Mouse (Mus musculus) large intestine, adult 2 months (tissue): Measurements from ENCODE around the gene Fam240a. TPM values are rescaled to one million over a fixed set of nuclear protein-coding genes. Genes with fewer than 3 reads are reported as not detected.

ENCODE experiments used
- DNase-seq: peaks from one replicate; pipeline ENCODE4 v3.0.0-alpha.2; 2012; ENCODE audit warnings: low read depth, low spot score
- WGBS: fragments of 180-500 bp; shearing (Covaris S2); methylation state at CpG from one replicate; pipeline ENCODE4 v1.1.7; 2018; 5-methylcytosine and 5-hydroxymethylcytosine counted together
- polyA plus RNA-seq: library from polyadenylated mRNA; depleted of rRNA; stranded (reverse); fragments of >200 nt; gene quantifications from 2 replicates; pipeline ENCODE4 v1.2.3, GENCODE M21; 2012; rRNA removed

Gene Fam240a
- not detected in 2 replicates for polyA plus RNA-seq

- WGBS, result 86% methylated on average over 7 of the region's 7 CpGs
- no peak for DNase-seq
These were observed at the start of gene Fam240a for GRCm38 (mm10) chr9:110916786-110917185. Gene Fam240a (minus strand): TSS chr9:110916861.

GRCm38 (mm10) chr9:110965910-110966231, 49.2 kb upstream of the Fam240a start:
- DNase-seq, result no peak
- 66% methylated on average over 2 of the region's 2 CpGs for WGBS

GRCm38 (mm10) chr9:110965062-110965909, 48.6 kb upstream of the Fam240a start:
- no peak for DNase-seq
- 86% methylated on average over 22 of the region's 22 CpGs for WGBS

GRCm38 (mm10) chr9:110963566-110964115, 47.0 kb upstream of the Fam240a start:
- DNase-seq, result no peak
- WGBS, result 85% methylated on average over 8 of the region's 8 CpGs

GRCm38 (mm10) chr9:110961386-110961785, 44.7 kb upstream of the Fam240a start:
- WGBS, result 96% methylated on average over 8 of the region's 8 CpGs
- DNase-seq, result no peak

- no peak for DNase-seq
- 75% methylated on average over 13 of the region's 13 CpGs for WGBS
These were observed 43.8 kb upstream of the Fam240a start for GRCm38 (mm10) chr9:110960230-110961149.

GRCm38 (mm10) chr9:110959669-110960068, 43.0 kb upstream of the Fam240a start:
- DNase-seq, result no peak
- WGBS, result 69% methylated on average over 5 of the region's 5 CpGs

- DNase-seq, result no peak
- 80% methylated on average over 6 of the region's 6 CpGs for WGBS
These were observed 39.3 kb upstream of the Fam240a start for GRCm38 (mm10) chr9:110955962-110956361.

- no peak for DNase-seq
- WGBS, result 47% methylated on average over 2 of the region's 2 CpGs
These were observed 38.2 kb upstream of the Fam240a start for GRCm38 (mm10) chr9:110954681-110955445.

GRCm38 (mm10) chr9:110953550-110954461, 37.1 kb upstream of the Fam240a start:
- WGBS, result 3% methylated on average over 44 of the region's 44 CpGs
- DNase-seq, result no peak

GRCm38 (mm10) chr9:110952931-110953549, 36.4 kb upstream of the Fam240a start:
- no peak for DNase-seq
- WGBS, result 48% methylated on average over 5 of the region's 5 CpGs

GRCm38 (mm10) chr9:110952398-110952797, 35.7 kb upstream of the Fam240a start:
- DNase-seq, result no peak
- 53% methylated on average over 6 of the region's 6 CpGs for WGBS

- DNase-seq, result no peak
- 91% methylated on average over 13 of the region's 13 CpGs for WGBS
These were observed 35.2 kb upstream of the Fam240a start for GRCm38 (mm10) chr9:110951866-110952265.

- DNase-seq, result no peak
- 63% methylated on average over 11 of the region's 11 CpGs for WGBS
These were observed 34.7 kb upstream of the Fam240a start, which contains the start of gene Lrrc2 for GRCm38 (mm10) chr9:110951397-110951796. Gene Lrrc2 (plus strand): TSS chr9:110951545.

GRCm38 (mm10) chr9:110950109-110950508, 33.4 kb upstream of the Fam240a start:
- DNase-seq, result no peak
- WGBS, result 95% methylated on average over 3 of the region's 3 CpGs

GRCm38 (mm10) chr9:110948813-110949310, 32.2 kb upstream of the Fam240a start:
- no peak for DNase-seq
- 52% methylated on average over 8 of the region's 8 CpGs for WGBS

GRCm38 (mm10) chr9:110947900-110948299, 31.2 kb upstream of the Fam240a start:
- WGBS, result 63% methylated on average over 6 of the region's 6 CpGs
- DNase-seq, result no peak

- 55% methylated on average over 6 of the region's 6 CpGs for WGBS
- DNase-seq, result no peak
These were observed 30.6 kb upstream of the Fam240a start for GRCm38 (mm10) chr9:110947261-110947661.
